Mouse (Mus musculus): Measurements from ENCODE around the gene Kansl1. TPM values are rescaled to one million over a fixed set of nuclear protein-coding genes. Genes with fewer than 3 reads are reported as not detected.
"Not testable (repeated sequence)": the region's sequence is repeated elsewhere in the genome, so short reads cannot be mapped to it uniquely, and the experiment has no call there.

The Kansl1 gene
- polyA plus RNA-seq, 1 experiment from 2014 or later, result 22.1 TPM

GRCm38 (mm10) chr11:104451239-104451638 lies 17.4 kb downstream of the Kansl1 start:
- Histone ChIP-seq H3K27me3 (no peaks in the 10 kb centered on the region), H3K9me3 (no peaks in the 10 kb centered on the region), H3K36me3 (peaks cover 3% of the 10 kb centered on the region; the same call in 1 of the 2 replicates), H3K4me3 (no peak overlapping the region), H3K27ac (no peak overlapping the region), H3K9ac (no peak overlapping the region), H3K4me1 (no peaks in the 10 kb centered on the region), H3K4me2 (no peak overlapping the region)
- no peak for ATAC-seq (ENCODE audit: insufficient number of reproducible peaks, low FRiP score, low TSS enrichment, low read depth)
- WGBS, result 95% methylated on average over 1 of the region's 1 CpGs

GRCm38 (mm10) chr11:104448499-104448898 lies 20.2 kb downstream of the Kansl1 start:
- H3K36me3 ChIP-seq; H3K27me3 ChIP-seq; H3K9me3 ChIP-seq; H3K9ac ChIP-seq; H3K4me1 ChIP-seq; H3K4me2 ChIP-seq; ATAC-seq (ENCODE audit: insufficient number of reproducible peaks, low FRiP score, low TSS enrichment, low read depth); H3K27ac ChIP-seq; H3K4me3 ChIP-seq: not testable (repeated sequence)
- 63% methylated on average over 2 of the region's 2 CpGs for WGBS

- H3K4me1 ChIP-seq, result peaks cover 3% of the 10 kb centered on the region; the same call in 1 of the 2 replicates
- 72% methylated on average over 2 of the region's 2 CpGs for WGBS
- no peak overlapping the region for H3K4me2 ChIP-seq
- no peaks in the 10 kb centered on the region for H3K27me3 ChIP-seq
- no peaks in the 10 kb centered on the region for H3K9me3 ChIP-seq
- ATAC-seq (ENCODE audit: insufficient number of reproducible peaks, low FRiP score, low TSS enrichment, low read depth), result no peak
- H3K36me3 ChIP-seq, result peaks cover 3% of the 10 kb centered on the region; the same call in 1 of the 2 replicates
- H3K9ac ChIP-seq, result no peak overlapping the region
- no peak overlapping the region for H3K27ac ChIP-seq
- no peak overlapping the region for H3K4me3 ChIP-seq
These were observed 23.1 kb downstream of the Kansl1 start for GRCm38 (mm10) chr11:104445538-104445937.

GRCm38 (mm10) chr11:104445044-104445443 lies 23.6 kb downstream of the Kansl1 start:
- 94% methylated on average over 1 of the region's 1 CpGs for WGBS
- peaks cover 3% of the 10 kb centered on the region; the same call in 1 of the 2 replicates for H3K36me3 ChIP-seq
- H3K4me3 ChIP-seq, result no peak overlapping the region
- H3K4me1 ChIP-seq, result peaks cover 5% of the 10 kb centered on the region; the same call in 1 of the 2 replicates
- H3K27ac ChIP-seq, result no peak overlapping the region
- H3K9me3 ChIP-seq, result no peaks in the 10 kb centered on the region
- no peak overlapping the region for H3K9ac ChIP-seq
- H3K4me2 ChIP-seq, result no peak overlapping the region
- no peaks in the 10 kb centered on the region for H3K27me3 ChIP-seq
- no peak for ATAC-seq (ENCODE audit: insufficient number of reproducible peaks, low FRiP score, low TSS enrichment, low read depth)

- peak overlapping the region; percentile 61 for H3K4me2 ChIP-seq
- peaks cover 5% of the 10 kb centered on the region; the same call in 1 of the 2 replicates for H3K4me1 ChIP-seq
- H3K4me3 ChIP-seq, result peak overlapping the region; percentile 62
- 42% methylated on average over 2 of the region's 2 CpGs for WGBS
- H3K27ac ChIP-seq, result peak overlapping the region; percentile 100; the same call in 1 of the 2 replicates
- ATAC-seq (ENCODE audit: insufficient number of reproducible peaks, low FRiP score, low TSS enrichment, low read depth), result no peak
- no peak overlapping the region for H3K9ac ChIP-seq
- H3K27me3 ChIP-seq, result no peaks in the 10 kb centered on the region
- no peaks in the 10 kb centered on the region for H3K36me3 ChIP-seq
- H3K9me3 ChIP-seq, result no peaks in the 10 kb centered on the region
These were observed 25.3 kb downstream of the Kansl1 start for GRCm38 (mm10) chr11:104443359-104443758.

- Histone ChIP-seq H3K4me1 (peaks cover 5% of the 10 kb centered on the region; the same call in 1 of the 2 replicates), H3K4me3 (peak overlapping the region; percentile 62), H3K27me3 (no peaks in the 10 kb centered on the region), H3K4me2 (peak overlapping the region; percentile 61), H3K36me3 (no peaks in the 10 kb centered on the region), H3K9ac (peak overlapping the region; percentile 99), H3K9me3 (no peaks in the 10 kb centered on the region), H3K27ac (peak overlapping the region; percentile 100)
- peak; percentile 94 for ATAC-seq (ENCODE audit: insufficient number of reproducible peaks, low FRiP score, low TSS enrichment, low read depth)
- under 1% methylated on average over 54 of the region's 82 CpGs for WGBS
These were observed 26.1 kb downstream of the Kansl1 start for GRCm38 (mm10) chr11:104442333-104443136.

GRCm38 (mm10) chr11:104441475-104442332 lies 27.0 kb downstream of the Kansl1 start:
- under 1% methylated on average over 67 of the region's 92 CpGs for WGBS
- peak overlapping the region; percentile 62 for H3K4me3 ChIP-seq
- H3K36me3 ChIP-seq, result no peaks in the 10 kb centered on the region
- H3K9me3 ChIP-seq, result no peaks in the 10 kb centered on the region
- no peaks in the 10 kb centered on the region for H3K27me3 ChIP-seq
- H3K4me1 ChIP-seq, result peaks cover 8% of the 10 kb centered on the region; the same call in 1 of the 2 replicates
- peak overlapping the region; percentile 100 for H3K27ac ChIP-seq
- H3K4me2 ChIP-seq, result peak overlapping the region; percentile 60
- H3K9ac ChIP-seq, result peak overlapping the region; percentile 99
- peak; percentile 66 for ATAC-seq (ENCODE audit: insufficient number of reproducible peaks, low FRiP score, low TSS enrichment, low read depth)

GRCm38 (mm10) chr11:104440521-104441474 lies 27.9 kb downstream of the Kansl1 start:
- Histone ChIP-seq H3K4me2 (peak overlapping the region; percentile 60), H3K27me3 (no peaks in the 10 kb centered on the region), H3K9ac (peak overlapping the region; percentile 99), H3K36me3 (no peaks in the 10 kb centered on the region), H3K4me1 (peaks cover 8% of the 10 kb centered on the region; the same call in 1 of the 2 replicates), H3K4me3 (peak overlapping the region; percentile 62), H3K27ac (peak overlapping the region; percentile 100), H3K9me3 (no peaks in the 10 kb centered on the region)
- under 1% methylated on average over 20 of the region's 20 CpGs for WGBS
- no peak for ATAC-seq (ENCODE audit: insufficient number of reproducible peaks, low FRiP score, low TSS enrichment, low read depth)

- Histone ChIP-seq H3K4me3 (no peak overlapping the region), H3K27me3 (no peaks in the 10 kb centered on the region), H3K36me3 (no peaks in the 10 kb centered on the region), H3K4me2 (no peak overlapping the region), H3K27ac (no peak overlapping the region), H3K4me1 (peaks cover 8% of the 10 kb centered on the region; the same call in 1 of the 2 replicates), H3K9me3 (no peaks in the 10 kb centered on the region), H3K9ac (no peak overlapping the region)
- 52% methylated on average over 2 of the region's 2 CpGs for WGBS
- no peak for ATAC-seq (ENCODE audit: insufficient number of reproducible peaks, low FRiP score, low TSS enrichment, low read depth)
These were observed 29.0 kb downstream of the Kansl1 start for GRCm38 (mm10) chr11:104439703-104440102.

GRCm38 (mm10) chr11:104438450-104438849 lies 30.2 kb downstream of the Kansl1 start:
- Histone ChIP-seq H3K9ac (no peak overlapping the region), H3K36me3 (no peaks in the 10 kb centered on the region), H3K4me2 (no peak overlapping the region), H3K27ac (no peak overlapping the region), H3K4me3 (no peak overlapping the region), H3K9me3 (no peaks in the 10 kb centered on the region), H3K4me1 (peaks cover 10% of the 10 kb centered on the region), H3K27me3 (no peaks in the 10 kb centered on the region)
- no peak for ATAC-seq (ENCODE audit: insufficient number of reproducible peaks, low FRiP score, low TSS enrichment, low read depth)

GRCm38 (mm10) chr11:104436394-104436954 lies 32.2 kb downstream of the Kansl1 start:
- ATAC-seq (ENCODE audit: insufficient number of reproducible peaks, low FRiP score, low TSS enrichment, low read depth), result no peak
- H3K9ac ChIP-seq, result no peak overlapping the region

More at GRCm38 (mm10) chr11:104436394-104436954, 32.2 kb downstream of the Kansl1 start:
- 69% methylated on average over 2 of the region's 2 CpGs for WGBS
- Histone ChIP-seq H3K4me1 (peaks cover 8% of the 10 kb centered on the region), H3K4me3 (no peak overlapping the region), H3K36me3 (no peaks in the 10 kb centered on the region), H3K4me2 (no peak overlapping the region), H3K27me3 (no peaks in the 10 kb centered on the region), H3K27ac (no peak overlapping the region), H3K9me3 (no peaks in the 10 kb centered on the region)

Measured in limb, embryonic 15.5 days (tissue).